Comparison of ENCODE assay signal across 13 mouse cellular contexts in the genomic region with DNA sequence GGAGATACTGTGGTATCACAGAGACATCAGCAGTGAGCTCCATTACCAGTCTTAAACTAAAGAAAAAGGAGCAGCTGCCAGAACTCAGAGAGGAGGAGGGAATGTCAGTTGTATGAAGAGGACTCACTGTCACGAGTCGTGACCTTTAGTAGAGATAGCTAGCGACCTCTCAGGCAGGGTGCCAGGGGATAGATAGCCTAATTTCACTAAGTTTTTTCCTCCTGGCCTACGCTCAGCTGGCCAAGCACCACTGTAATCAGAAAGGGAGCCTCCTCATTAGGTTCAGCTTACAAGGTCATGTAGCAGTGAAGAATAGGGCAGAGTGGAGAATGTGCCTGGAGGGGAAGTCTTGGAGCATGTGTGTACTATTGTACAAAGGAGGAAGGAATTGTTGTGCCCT. TPM values are rescaled to one million over a fixed set of nuclear protein-coding genes. Genes with fewer than 3 reads are reported as not detected.
DNase-seq lines count a peak whose midpoint lies in the region; ATAC-seq and TF ChIP-seq lines count a peak whose summit lies in the region.
"Had no signal": no experiment of that assay in that cellular context is flagged by ENCODE, and none has a peak within 500 bp of the region (broad histone marks: within the 10 kb centered on the region; RNA-seq: fewer than 3 reads in every experiment).

No protein-coding gene starts in this region.

- no peak overlapping the region for H3K9ac ChIP-seq in lung, embryonic 14.5 days
- H3K9ac ChIP-seq in kidney, embryonic 14.5 days (ENCODE audit: low read depth, low read length), result no peak overlapping the region
- no peak overlapping the region for H3K9ac ChIP-seq in midbrain, embryonic 13.5 days (replicated peaks)
- H3K9ac ChIP-seq: embryonic facial prominence, embryonic 13.5 days; hindbrain, embryonic 15.5 days had no signal

- H3K9me3 ChIP-seq in lung, embryonic 14.5 days (ENCODE audit: low read depth, low read length), result no peaks in the 10 kb centered on the region
- H3K9me3 ChIP-seq in kidney, embryonic 14.5 days (ENCODE audit: control insufficient read depth, low read length), result no peaks in the 10 kb centered on the region
- H3K9me3 ChIP-seq in midbrain, embryonic 13.5 days, result no peaks in the 10 kb centered on the region
- H3K9me3 ChIP-seq: embryonic facial prominence, embryonic 13.5 days; hindbrain, embryonic 15.5 days had no signal

- TF ChIP-seq CTCF in lung, embryonic 14.5 days (IDR thresholded peaks at IDR 0.05; ENCODE audit: low read depth), result no peak

- peak; percentile 80 for DNase-seq in lung, embryonic 14.5 days
- no peak for DNase-seq in lung, postnatal 25 days (ENCODE audit: low spot score)
- DNase-seq in heart, adult 8-10 months (ENCODE audit: low spot score), result peak; percentile 38
- DNase-seq in ovary, postnatal 36 days (ENCODE audit: low spot score), result peak; percentile 51
- no peak for DNase-seq in right cerebral cortex, postnatal 10 days (ENCODE audit: low spot score in 2 of 2)
- DNase-seq: layer of hippocampus, postnatal 36 days; thymus, adult 18-20 months had no signal

- H3K27me3 ChIP-seq in lung, embryonic 14.5 days (ENCODE audit: insufficient read depth, low read length), result no peaks in the 10 kb centered on the region
- H3K27me3 ChIP-seq in kidney, embryonic 14.5 days (ENCODE audit: control insufficient read depth, insufficient read depth, low read length), result no peaks in the 10 kb centered on the region
- H3K27me3 ChIP-seq in midbrain, embryonic 13.5 days, result peaks cover 5% of the 10 kb centered on the region; the same call in 1 of the 2 replicates
- H3K27me3 ChIP-seq: hindbrain, embryonic 15.5 days had no signal

- H3K4me1 ChIP-seq in lung, embryonic 14.5 days (ENCODE audit: insufficient read depth), result no peaks in the 10 kb centered on the region; the same call in 1 of the 2 replicates
- no peaks in the 10 kb centered on the region for H3K4me1 ChIP-seq in kidney, embryonic 14.5 days (ENCODE audit: control insufficient read depth, insufficient read depth, low read length)
- peaks cover 13% of the 10 kb centered on the region; the same call in 1 of the 2 replicates for H3K4me1 ChIP-seq in midbrain, embryonic 13.5 days (replicated peaks)
- H3K4me1 ChIP-seq: embryonic facial prominence, embryonic 13.5 days had no signal

- no peak overlapping the region for H3K4me3 ChIP-seq in lung, embryonic 14.5 days (ENCODE audit: low read depth, low read length)
- H3K4me3 ChIP-seq in kidney, embryonic 14.5 days (ENCODE audit: low read length), result no peak overlapping the region
- no peak overlapping the region for H3K4me3 ChIP-seq in midbrain, embryonic 13.5 days (replicated peaks)
- H3K4me3 ChIP-seq: embryonic facial prominence, embryonic 13.5 days; hindbrain, embryonic 15.5 days had no signal

- no peaks in the 10 kb centered on the region for H3K36me3 ChIP-seq in lung, embryonic 14.5 days (ENCODE audit: insufficient read depth)
- no peaks in the 10 kb centered on the region for H3K36me3 ChIP-seq in kidney, embryonic 14.5 days (ENCODE audit: control insufficient read depth, insufficient read depth, low read length)
- 0 out of 2 replicates have a peak, but pooled peaks cover 2% of the 10 kb centered on the region for H3K36me3 ChIP-seq in midbrain, embryonic 13.5 days
- H3K36me3 ChIP-seq: embryonic facial prominence, embryonic 13.5 days; hindbrain, embryonic 15.5 days had no signal

- ATAC-seq in lung, embryonic 14.5 days (ENCODE audit: insufficient read depth), result peak; percentile 70; the same call in 1 of the 2 replicates
- peak; percentile 83 for ATAC-seq in kidney, embryonic 14.5 days (ENCODE audit: low FRiP score, low TSS enrichment)
- ATAC-seq in midbrain, embryonic 13.5 days, result no peak

- 23% methylated on average over 4 of the region's 4 CpGs for WGBS in lung, embryonic 14.5 days
- WGBS in kidney, embryonic 14.5 days, result 48% methylated on average over 4 of the region's 4 CpGs
- WGBS in midbrain, embryonic 13.5 days, result 58% methylated on average over 4 of the region's 4 CpGs

- no peak overlapping the region for H3K27ac ChIP-seq in lung, embryonic 14.5 days (ENCODE audit: low read depth)
- no peak overlapping the region for H3K27ac ChIP-seq in kidney, embryonic 14.5 days (ENCODE audit: low read depth, low read length)
- no peak overlapping the region; the same call in 1 of the 2 replicates for H3K27ac ChIP-seq in midbrain, embryonic 13.5 days
- H3K27ac ChIP-seq: embryonic facial prominence, embryonic 13.5 days; hindbrain, embryonic 15.5 days; macrophage had no signal

- no peak overlapping the region for H3K4me2 ChIP-seq in lung, embryonic 14.5 days
- no peak overlapping the region for H3K4me2 ChIP-seq in kidney, embryonic 14.5 days (replicated peaks; ENCODE audit: low read depth, low read length)
- no peak overlapping the region for H3K4me2 ChIP-seq in midbrain, embryonic 13.5 days (replicated peaks)
- H3K4me2 ChIP-seq: embryonic facial prominence, embryonic 13.5 days; hindbrain, embryonic 15.5 days had no signal

RNA-seq across cellular contexts. Expression of gene Dcx, which starts 47.3 kb away (rescaled TPM):
- 6.2 and 6.5 TPM in 2 replicates for polyA plus RNA-seq in lung, embryonic 14.5 days (2014; fragmentation: Nextera tagmentation; extraction: Ambion mirVana)
- not detected for total RNA-seq in heart, adult 8-10 months (2022)
- 4.5 and 6.9 TPM in 2 replicates for polyA plus RNA-seq in kidney, embryonic 14.5 days (2014; fragmentation: Nextera tagmentation; extraction: Ambion mirVana)
- 262 and 264 TPM in 2 replicates for polyA plus RNA-seq in midbrain, embryonic 13.5 days (2015; fragmentation: Nextera tagmentation; extraction: Ambion mirVana)
- polyA plus RNA-seq: macrophage; small intestine, adult 2 months had no signal

RNA-seq across cellular contexts. Expression of gene Capn6, which starts 58.6 kb away (rescaled TPM):
- 200 and 210 TPM in 2 replicates for polyA plus RNA-seq in lung, embryonic 14.5 days (2014; fragmentation: Nextera tagmentation; extraction: Ambion mirVana)
- under 1 TPM; 0.22 to 0.75 (median 0.46) TPM for total RNA-seq in heart, adult 8-10 months (2022)
- 177 and 204 TPM in 2 replicates for polyA plus RNA-seq in kidney, embryonic 14.5 days (2014; fragmentation: Nextera tagmentation; extraction: Ambion mirVana)
- polyA plus RNA-seq in midbrain, embryonic 13.5 days (2015; fragmentation: Nextera tagmentation; extraction: Ambion mirVana), result 1.9 and 3.2 TPM in 2 replicates
- polyA plus RNA-seq: macrophage; small intestine, adult 2 months had no signal

Comparison
In these comparisons a context has a peak if more than half of its experiments do, and no peak if none do; other contexts are left out.
1. DNase-seq: peak in lung, embryonic 14.5 days (single experiment), heart, adult 8-10 months (single experiment) and ovary, postnatal 36 days (single experiment); none in lung, postnatal 25 days (single experiment) and right cerebral cortex, postnatal 10 days (0 of 2).
2. RNA of gene Dcx, which starts 47.3 kb away (polyA plus RNA-seq): 262 to 264 TPM in midbrain, embryonic 13.5 days; 4.5 to 6.9 TPM in kidney, embryonic 14.5 days and 6.2 to 6.5 TPM in lung, embryonic 14.5 days; every median in the first group is over 10 times any median in the second.
3. RNA of gene Capn6, which starts 58.6 kb away (polyA plus RNA-seq): 177 to 204 TPM in kidney, embryonic 14.5 days and 200 to 210 TPM in lung, embryonic 14.5 days; 1.9 to 3.2 TPM in midbrain, embryonic 13.5 days; every median in the first group is over 10 times any median in the second.